ENCODE assay signal across 11 mouse cellular contexts in the genomic region with DNA sequence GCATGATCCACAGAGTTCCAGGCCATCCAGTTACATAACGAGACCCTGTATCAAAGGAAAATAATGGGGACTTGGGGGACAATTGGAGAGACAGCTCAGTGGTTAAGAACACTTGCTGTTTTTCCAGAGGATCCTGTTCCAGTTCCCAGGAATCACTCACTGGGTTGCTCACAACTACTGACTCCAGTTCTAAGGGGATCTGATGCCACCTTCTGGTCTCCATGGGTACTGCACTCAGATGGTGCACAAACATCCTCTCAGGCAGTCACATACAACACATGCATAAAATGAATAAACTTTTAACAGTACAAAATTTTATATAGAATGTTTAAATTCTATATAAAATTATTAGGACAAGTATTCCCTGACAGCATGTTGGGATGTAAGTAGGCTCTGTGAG. TPM values are rescaled to one million over a fixed set of nuclear protein-coding genes. Genes with fewer than 3 reads are reported as not detected.
A peak's percentile ranks its signal among the peaks of the same experiment; 100 is the strongest.
DNase-seq lines count a peak whose midpoint lies in the region; ATAC-seq and TF ChIP-seq lines count a peak whose summit lies in the region.
"Had no signal": no experiment of that assay in that cellular context is flagged by ENCODE, and none has a peak within 500 bp of the region (broad histone marks: within the 10 kb centered on the region; RNA-seq: fewer than 3 reads in every experiment).

No protein-coding gene starts in this region.

- in situ Hi-C loops in ES-E14 (cut with MboI; ENCODE audit: low sequenced_read_pairs in 2 of 2, unreplicated experiment in 2 of 2), result no loop called here

- H3K9me3 ChIP-seq in midbrain, embryonic 14.5 days (ENCODE audit: control insufficient read depth, low read length), result no peaks in the 10 kb centered on the region
- no peaks in the 10 kb centered on the region for H3K9me3 ChIP-seq in midbrain, embryonic 16.5 days (replicated peaks; ENCODE audit: control insufficient read depth, low read length, poor library complexity, severe bottlenecking)
- no peaks in the 10 kb centered on the region for H3K9me3 ChIP-seq in ES-E14 (ENCODE audit: control insufficient read depth, insufficient read depth, low read depth, low read length)
- no peaks in the 10 kb centered on the region for H3K9me3 ChIP-seq in hindbrain, embryonic 12.5 days (replicated peaks)
- H3K9me3 ChIP-seq: lung, embryonic 15.5 days had no signal

- no peak overlapping the region for H3K4me2 ChIP-seq in midbrain, embryonic 14.5 days (ENCODE audit: low read length)
- no peak overlapping the region for H3K4me2 ChIP-seq in midbrain, embryonic 16.5 days (ENCODE audit: low read length)
- H3K4me2 ChIP-seq in hindbrain, embryonic 12.5 days (replicated peaks), result no peak overlapping the region
- H3K4me2 ChIP-seq: lung, embryonic 15.5 days had no signal

- H3K27me3 ChIP-seq in midbrain, embryonic 14.5 days (ENCODE audit: control insufficient read depth, insufficient read depth, low read length), result no peaks in the 10 kb centered on the region
- H3K27me3 ChIP-seq in midbrain, embryonic 16.5 days (ENCODE audit: control insufficient read depth, insufficient read depth, low read depth, low read length), result no peaks in the 10 kb centered on the region
- no peaks in the 10 kb centered on the region for H3K27me3 ChIP-seq in hindbrain, embryonic 12.5 days
- H3K27me3 ChIP-seq: lung, embryonic 15.5 days had no signal

- H3K4me3 ChIP-seq in midbrain, embryonic 14.5 days (replicated peaks; ENCODE audit: low read depth, low read length), result no peak overlapping the region
- H3K4me3 ChIP-seq in midbrain, embryonic 16.5 days (ENCODE audit: low read depth, low read length), result no peak overlapping the region
- no peak overlapping the region for H3K4me3 ChIP-seq in ES-E14 (ENCODE audit: insufficient read depth in 1 of 2, low read depth in 1 of 2, low read length in 2 of 2, poor library complexity in 1 of 2, severe bottlenecking in 1 of 2)
- no peak overlapping the region for H3K4me3 ChIP-seq in hindbrain, embryonic 12.5 days
- H3K4me3 ChIP-seq: lung, embryonic 15.5 days; myocyte had no signal

- H3K36me3 ChIP-seq in midbrain, embryonic 14.5 days (ENCODE audit: control insufficient read depth, insufficient read depth, low read length), result 0 out of 2 replicates have a peak, but pooled peaks cover 5% of the 10 kb centered on the region
- peaks cover 2% of the 10 kb centered on the region; the same call in 1 of the 2 replicates for H3K36me3 ChIP-seq in midbrain, embryonic 16.5 days (ENCODE audit: control insufficient read depth, insufficient read depth, low read length)
- H3K36me3 ChIP-seq in ES-E14 (ENCODE audit: control insufficient read depth, insufficient read depth, low read length, poor library complexity, severe bottlenecking), result peaks cover 2% of the 10 kb centered on the region
- no peaks in the 10 kb centered on the region; the same call in 1 of the 2 replicates for H3K36me3 ChIP-seq in hindbrain, embryonic 12.5 days
- H3K36me3 ChIP-seq: lung, embryonic 15.5 days had no signal

- peak; percentile 25 for DNase-seq in heart, postnatal 4 days
- DNase-seq in heart, postnatal 25 days (ENCODE audit: low spot score), result no peak
- peak; percentile 3 for DNase-seq in midbrain, embryonic 14.5 days
- DNase-seq in ES-E14 (ENCODE audit: low read depth, low spot score), result peak; percentile 41
- peak; percentile 15 for DNase-seq in lung, postnatal 36 days
- DNase-seq in urinary bladder, adult 18-20 months (ENCODE audit: low spot score in 2 of 2), result no peak
- DNase-seq: right cerebral cortex, postnatal 25 days had no signal

- H3K27ac ChIP-seq in midbrain, embryonic 14.5 days (replicated peaks; ENCODE audit: low read depth, low read length), result no peak overlapping the region
- H3K27ac ChIP-seq in midbrain, embryonic 16.5 days (ENCODE audit: low read length), result no peak overlapping the region
- H3K27ac ChIP-seq in ES-E14 (ENCODE audit: insufficient read depth, low read depth, low read length, poor library complexity, severe bottlenecking), result no peak overlapping the region
- H3K27ac ChIP-seq in hindbrain, embryonic 12.5 days, result no peak overlapping the region
- H3K27ac ChIP-seq: lung, embryonic 15.5 days had no signal

- no peaks in the 10 kb centered on the region for H3K4me1 ChIP-seq in midbrain, embryonic 14.5 days (ENCODE audit: control insufficient read depth, insufficient read depth, low read length)
- no peaks in the 10 kb centered on the region for H3K4me1 ChIP-seq in midbrain, embryonic 16.5 days (ENCODE audit: control insufficient read depth, insufficient read depth, low read length)
- no peaks in the 10 kb centered on the region for H3K4me1 ChIP-seq in ES-E14 (ENCODE audit: control insufficient read depth in 2 of 2, insufficient read depth in 2 of 2, low read length in 2 of 2, poor library complexity in 1 of 2)
- H3K4me1 ChIP-seq in hindbrain, embryonic 12.5 days, result no peaks in the 10 kb centered on the region
- H3K4me1 ChIP-seq: lung, embryonic 15.5 days had no signal

- ATAC-seq in midbrain, embryonic 14.5 days (ENCODE audit: low FRiP score, low TSS enrichment), result no peak
- no peak for ATAC-seq in midbrain, embryonic 16.5 days
- ATAC-seq in hindbrain, embryonic 12.5 days (ENCODE audit: low FRiP score), result no peak

- WGBS in midbrain, embryonic 14.5 days, result 80% methylated on average over 1 of the region's 1 CpGs
- WGBS in midbrain, embryonic 16.5 days, result 81% methylated on average over 1 of the region's 1 CpGs
- 93% methylated on average over 1 of the region's 1 CpGs for WGBS in hindbrain, embryonic 12.5 days

- no peak overlapping the region for H3K9ac ChIP-seq in midbrain, embryonic 14.5 days (replicated peaks; ENCODE audit: low read length)
- no peak overlapping the region for H3K9ac ChIP-seq in midbrain, embryonic 16.5 days (ENCODE audit: low read depth, low read length)
- H3K9ac ChIP-seq in ES-E14 (ENCODE audit: insufficient read depth, low read depth, low read length, poor library complexity, severe bottlenecking), result no peak overlapping the region
- H3K9ac ChIP-seq in hindbrain, embryonic 12.5 days, result no peak overlapping the region
- H3K9ac ChIP-seq: lung, embryonic 15.5 days had no signal

- intact Hi-C loops in heart, postnatal 25 days (cut with DNase I), result no loop called here

TF ChIP-seq in ES-E14, 5 proteins besides CTCF, POLR2A, EP300 and RAD21:
- TF ChIP-seq HCFC1 (IDR thresholded peaks at IDR 0.05; ENCODE audit: borderline replicate concordance, insufficient read depth, low read length) (no peak), ZC3H11A (IDR thresholded peaks at IDR 0.05; ENCODE audit: borderline replicate concordance, low read depth, low read length) (peak; percentile 45; the same call in 1 of the 2 replicates), CHD2 (IDR thresholded peaks at IDR 0.05; ENCODE audit: low read depth, low read length) (no peak)

RNA-seq across cellular contexts. Expression of gene C330007P06Rik, which starts 10.8 kb away (rescaled TPM):
- 10 to 100 TPM; 17.3 to 19.3 TPM for total RNA-seq in heart, postnatal 4 days (2021)
- 10 to 100 TPM; 15.3 to 17.5 TPM for total RNA-seq in heart, postnatal 25 days (2021)
- 15.7 and 23.0 TPM in 2 replicates for polyA plus RNA-seq in midbrain, embryonic 14.5 days (2014; fragmentation: Nextera tagmentation; extraction: Ambion mirVana)
- 20.9 and 21.0 TPM in 2 replicates for polyA plus RNA-seq in midbrain, embryonic 16.5 days (2015; fragmentation: Nextera tagmentation; extraction: Ambion mirVana)
- 27.4 and 30.2 TPM in 2 replicates for total RNA-seq in ES-E14 (2012; rRNA removed)
- 30.5 and 32.0 TPM in 2 replicates for polyA plus RNA-seq in hindbrain, embryonic 12.5 days (2016; fragmentation: Nextera tagmentation; extraction: Ambion mirVana)

RNA-seq across cellular contexts. Expression of gene Ube2a, which starts 11.0 kb away (rescaled TPM):
- total RNA-seq in heart, postnatal 4 days (2021), result 10 to 100 TPM; 76.5 to 81.4 TPM
- total RNA-seq in heart, postnatal 25 days (2021), result 10 to 100 TPM; 67.5 to 77.9 TPM
- polyA plus RNA-seq in midbrain, embryonic 14.5 days (2014; fragmentation: Nextera tagmentation; extraction: Ambion mirVana), result 130 and 132 TPM in 2 replicates
- polyA plus RNA-seq in midbrain, embryonic 16.5 days (2015; fragmentation: Nextera tagmentation; extraction: Ambion mirVana), result 114 and 116 TPM in 2 replicates
- 57.3 and 77.3 TPM in 2 replicates for total RNA-seq in ES-E14 (2012; rRNA removed)
- 109 and 111 TPM in 2 replicates for polyA plus RNA-seq in hindbrain, embryonic 12.5 days (2016; fragmentation: Nextera tagmentation; extraction: Ambion mirVana)

RNA-seq across cellular contexts. Expression of gene Nkrf, which starts 18.0 kb away (rescaled TPM):
- 1 to 10 TPM; 3.9 to 4.1 TPM for total RNA-seq in heart, postnatal 4 days (2021)
- 1 to 10 TPM; 3.2 to 3.9 TPM for total RNA-seq in heart, postnatal 25 days (2021)
- 17.5 and 20.0 TPM in 2 replicates for polyA plus RNA-seq in midbrain, embryonic 14.5 days (2014; fragmentation: Nextera tagmentation; extraction: Ambion mirVana)
- 19.5 and 20.3 TPM in 2 replicates for polyA plus RNA-seq in midbrain, embryonic 16.5 days (2015; fragmentation: Nextera tagmentation; extraction: Ambion mirVana)
- 9.3 and 12.5 TPM in 2 replicates for total RNA-seq in ES-E14 (2012; rRNA removed)
- 8.7 and 9.8 TPM in 2 replicates for polyA plus RNA-seq in hindbrain, embryonic 12.5 days (2016; fragmentation: Nextera tagmentation; extraction: Ambion mirVana)

Comparison
In these comparisons a context has a peak if more than half of its experiments do, and no peak if none do; other contexts are left out.
1. DNase-seq: peak in heart, postnatal 4 days (single experiment), midbrain, embryonic 14.5 days (single experiment), ES-E14 (single experiment) and lung, postnatal 36 days (single experiment); none in heart, postnatal 25 days (single experiment) and urinary bladder, adult 18-20 months (0 of 2).